Mouse (Mus musculus) forebrain, embryonic 15.5 days (tissue): Measurements from ENCODE around the gene Sdhd. TPM values are rescaled to one million over a fixed set of nuclear protein-coding genes. Genes with fewer than 3 reads are reported as not detected.

Experiments
- ATAC-seq: fragments of 200-750 bp; cut with Nextera tagmentation; replicated peaks from 2 replicates; pipeline ENCODE4 v1.8.0; 2017; ENCODE audit warnings: mild to moderate bottlenecking, moderate TSS enrichment, moderate library complexity
- H3K27ac ChIP-seq: fragments of 300-500 bp; sonication (generic); replicated peaks from 2 replicates; pipeline ENCODE4 v1.5.1; 2015; ENCODE audit warnings: mild to moderate bottlenecking, inconsistent platforms
- H3K27me3 ChIP-seq: fragments of 300-500 bp; sonication (generic); 2 replicates; pipeline ENCODE4 v1.6.1; 2015; ENCODE audit warnings: inconsistent platforms
- H3K36me3 ChIP-seq: fragments of 300-500 bp; sonication (generic); 2 replicates; pipeline ENCODE4 v1.6.1; 2015; ENCODE audit warnings: mild to moderate bottlenecking, inconsistent platforms
- H3K4me1 ChIP-seq: fragments of 300-500 bp; sonication (generic); 2 replicates; pipeline ENCODE4 v1.6.1; 2015; ENCODE audit warnings: inconsistent platforms
- H3K4me2 ChIP-seq: fragments of 300-500 bp; sonication (generic); replicated peaks from 2 replicates; pipeline ENCODE4 v1.6.1; 2015; ENCODE audit warnings: mild to moderate bottlenecking, inconsistent platforms
- H3K4me3 ChIP-seq: fragments of 300-500 bp; sonication (generic); 2 replicates; pipeline ENCODE4 v1.5.1; 2015; ENCODE audit warnings: mild to moderate bottlenecking, inconsistent platforms
- H3K9ac ChIP-seq: fragments of 300-500 bp; sonication (generic); replicated peaks from 2 replicates; pipeline ENCODE4 v1.6.1; 2015; ENCODE audit warnings: mild to moderate bottlenecking, inconsistent platforms
- H3K9me3 ChIP-seq: fragments of 300-500 bp; sonication (generic); 2 replicates; pipeline ENCODE4 v1.6.1; 2016; ENCODE audit warnings: inconsistent platforms
- WGBS: fragments of 180-500 bp; shearing (Covaris S2); methylation state at CpG from one replicate; pipeline ENCODE4 v1.1.7; 2015; ENCODE audit warnings: mixed read lengths; 5-methylcytosine and 5-hydroxymethylcytosine counted together
- polyA plus RNA-seq: library from polyadenylated mRNA; unstranded; fragments of >200 nt; fragmentation: Nextera tagmentation; extraction: Ambion mirVana; gene quantifications from 2 replicates; pipeline ENCODE4 v1.2.1, GENCODE M21; 2015

Gene Sdhd
- polyA plus RNA-seq, 1 experiment from 2014 or later = 197 TPM

GRCm38 (mm10) chr9:50569599-50570525 is 33.8 kb downstream of the Sdhd start:
- H3K9ac ChIP-seq = no peak overlapping the region
- no peaks in the 10 kb centered on the region for H3K4me1 ChIP-seq
- no peak overlapping the region for H3K4me3 ChIP-seq
- no peaks in the 10 kb centered on the region for H3K36me3 ChIP-seq
- no peak overlapping the region for H3K4me2 ChIP-seq
- no peaks in the 10 kb centered on the region for H3K9me3 ChIP-seq
- no peak for ATAC-seq
- WGBS = 83% methylated on average over 10 of the region's 10 CpGs
- no peaks in the 10 kb centered on the region for H3K27me3 ChIP-seq
- H3K27ac ChIP-seq = no peak overlapping the region

- 91% methylated on average over 2 of the region's 2 CpGs for whole genome bisulfite sequencing
- no peak for ATAC-seq
- no peak overlapping the region for H3K9ac ChIP-seq
Measured at GRCm38 (mm10) chr9:50567881-50568280, 35.7 kb downstream of the Sdhd start.

GRCm38 (mm10) chr9:50567372-50567771 is 36.2 kb downstream of the Sdhd start:
- Histone ChIP-seq H3K36me3 (no peaks in the 10 kb centered on the region), H3K9me3 (no peaks in the 10 kb centered on the region), H3K4me2 (no peak overlapping the region), H3K4me1 (no peaks in the 10 kb centered on the region), H3K9ac (no peak overlapping the region), H3K4me3 (no peak overlapping the region), H3K27me3 (no peaks in the 10 kb centered on the region), H3K27ac (no peak overlapping the region)
- no peak for ATAC-seq
- 95% methylated on average over 4 of the region's 4 CpGs for WGBS

More at GRCm38 (mm10) chr9:50567881-50568280, 35.7 kb downstream of the Sdhd start:
- H3K4me2 ChIP-seq = no peak overlapping the region
- H3K4me3 ChIP-seq = no peak overlapping the region
- H3K9me3 ChIP-seq = no peaks in the 10 kb centered on the region
- no peaks in the 10 kb centered on the region for H3K4me1 ChIP-seq
- no peaks in the 10 kb centered on the region for H3K27me3 ChIP-seq
- no peak overlapping the region for H3K27ac ChIP-seq
- no peaks in the 10 kb centered on the region for H3K36me3 ChIP-seq

- Histone ChIP-seq H3K4me2 (no peak overlapping the region), H3K36me3 (no peaks in the 10 kb centered on the region), H3K9me3 (no peaks in the 10 kb centered on the region), H3K27me3 (no peaks in the 10 kb centered on the region), H3K9ac (no peak overlapping the region), H3K27ac (no peak overlapping the region), H3K4me1 (no peaks in the 10 kb centered on the region), H3K4me3 (no peak overlapping the region)
- 84% methylated on average over 4 of the region's 4 CpGs for WGBS
- no peak for ATAC-seq
Measured at GRCm38 (mm10) chr9:50565940-50566339, 37.7 kb downstream of the Sdhd start.

- Histone ChIP-seq H3K27me3 (no peaks in the 10 kb centered on the region), H3K4me2 (no peak overlapping the region), H3K4me1 (no peaks in the 10 kb centered on the region), H3K9me3 (no peaks in the 10 kb centered on the region), H3K27ac (no peak overlapping the region), H3K4me3 (no peak overlapping the region), H3K9ac (no peak overlapping the region), H3K36me3 (no peaks in the 10 kb centered on the region)
- ATAC-seq = no peak
- WGBS = 78% methylated on average over 7 of the region's 7 CpGs
Measured at GRCm38 (mm10) chr9:50565173-50565572, 38.4 kb downstream of the Sdhd start.

GRCm38 (mm10) chr9:50561918-50562360 is 41.7 kb downstream of the Sdhd start:
- 92% methylated on average over 2 of the region's 2 CpGs for WGBS
- no peak for ATAC-seq
- no peak overlapping the region for H3K27ac ChIP-seq
- no peaks in the 10 kb centered on the region for H3K4me1 ChIP-seq
- no peak overlapping the region for H3K9ac ChIP-seq
- no peaks in the 10 kb centered on the region for H3K9me3 ChIP-seq
- H3K4me2 ChIP-seq = no peak overlapping the region
- H3K36me3 ChIP-seq = no peaks in the 10 kb centered on the region
- no peaks in the 10 kb centered on the region for H3K27me3 ChIP-seq
- H3K4me3 ChIP-seq = no peak overlapping the region

- no peak within 1 kb of the TSS for H3K4me3 ChIP-seq
- WGBS = 91% methylated on average over 38 of the region's 38 CpGs
- H3K9me3 ChIP-seq = no peaks in the 10 kb centered on the region
- H3K27me3 ChIP-seq = no peaks in the 10 kb centered on the region
- H3K27ac ChIP-seq = no peak within 1 kb of the TSS
- H3K4me1 ChIP-seq = no peaks in the 10 kb centered on the region
- H3K36me3 ChIP-seq = no peaks in the 10 kb centered on the region
- H3K4me2 ChIP-seq = no peak within 1 kb of the TSS
- no peak for ATAC-seq
- no peak within 1 kb of the TSS for H3K9ac ChIP-seq
Measured at GRCm38 (mm10) chr9:50561145-50561917, 42.3 kb downstream of the Sdhd start, which contains the start of gene Tex12. Gene Tex12 (minus strand): TSS chr9:50561325.

- H3K27ac ChIP-seq = peak within 1 kb of the TSS; percentile 83
- H3K4me3 ChIP-seq = peak within 1 kb of the TSS; percentile 29
- H3K9me3 ChIP-seq = no peaks in the 10 kb centered on the region
- H3K27me3 ChIP-seq = no peaks in the 10 kb centered on the region
- no peaks in the 10 kb centered on the region for H3K36me3 ChIP-seq
- 0 out of 2 replicates have a peak, but pooled peaks have one; percentile 26 for ATAC-seq
- H3K4me2 ChIP-seq = peak within 1 kb of the TSS; percentile 43
- WGBS = 0% methylated on average over 2 of the region's 2 CpGs
- H3K4me1 ChIP-seq = peaks cover 14% of the 10 kb centered on the region
- H3K9ac ChIP-seq = peak within 1 kb of the TSS; percentile 16; the same call in 1 of the 2 replicates
Measured at GRCm38 (mm10) chr9:50555094-50555446, 48.5 kb downstream of the Sdhd start, which contains the start of gene Bco2. Gene Bco2 (minus strand): TSS chr9:50555181.

GRCm38 (mm10) chr9:50554241-50555093 is 49.1 kb downstream of the Sdhd start, which contains the start of gene Il18:
Gene Il18 (plus strand): TSS chr9:50554827.
- WGBS = 11% methylated on average over 12 of the region's 12 CpGs
- Histone ChIP-seq H3K4me3 (peak within 1 kb of the TSS; percentile 29), H3K36me3 (no peaks in the 10 kb centered on the region), H3K27me3 (no peaks in the 10 kb centered on the region), H3K4me2 (peak within 1 kb of the TSS; percentile 43), H3K9ac (peak within 1 kb of the TSS; percentile 16; the same call in 1 of the 2 replicates), H3K4me1 (peaks cover 14% of the 10 kb centered on the region), H3K27ac (peak within 1 kb of the TSS; percentile 83), H3K9me3 (no peaks in the 10 kb centered on the region)
- peak; percentile 95 for ATAC-seq

GRCm38 (mm10) chr9:50553547-50553946 is 50.1 kb downstream of the Sdhd start:
- Histone ChIP-seq H3K4me2 (no peak overlapping the region), H3K9ac (no peak overlapping the region), H3K27me3 (no peaks in the 10 kb centered on the region), H3K9me3 (no peaks in the 10 kb centered on the region), H3K4me1 (peaks cover 14% of the 10 kb centered on the region), H3K27ac (no peak overlapping the region), H3K36me3 (no peaks in the 10 kb centered on the region), H3K4me3 (no peak overlapping the region)
- no peak for ATAC-seq
- 92% methylated on average over 2 of the region's 2 CpGs for WGBS

GRCm38 (mm10) chr9:50552206-50552605 is 51.4 kb downstream of the Sdhd start:
- no peaks in the 10 kb centered on the region for H3K36me3 ChIP-seq
- peaks cover 14% of the 10 kb centered on the region for H3K4me1 ChIP-seq
- WGBS = 91% methylated on average over 5 of the region's 5 CpGs
- H3K4me3 ChIP-seq = no peak overlapping the region
- ATAC-seq = no peak
- H3K4me2 ChIP-seq = no peak overlapping the region
- H3K9ac ChIP-seq = no peak overlapping the region
- H3K27ac ChIP-seq = no peak overlapping the region
- H3K27me3 ChIP-seq = no peaks in the 10 kb centered on the region
- no peaks in the 10 kb centered on the region for H3K9me3 ChIP-seq
